Mouse (Mus musculus): ENCODE measurements at regions not wholly inside any gene's neighbourhood (a gene's known extent, or its start where the extent isn't known, plus 50 kb on each side); places are given as distances from the start of the nearest gene placed in this dataset.

DNA sequence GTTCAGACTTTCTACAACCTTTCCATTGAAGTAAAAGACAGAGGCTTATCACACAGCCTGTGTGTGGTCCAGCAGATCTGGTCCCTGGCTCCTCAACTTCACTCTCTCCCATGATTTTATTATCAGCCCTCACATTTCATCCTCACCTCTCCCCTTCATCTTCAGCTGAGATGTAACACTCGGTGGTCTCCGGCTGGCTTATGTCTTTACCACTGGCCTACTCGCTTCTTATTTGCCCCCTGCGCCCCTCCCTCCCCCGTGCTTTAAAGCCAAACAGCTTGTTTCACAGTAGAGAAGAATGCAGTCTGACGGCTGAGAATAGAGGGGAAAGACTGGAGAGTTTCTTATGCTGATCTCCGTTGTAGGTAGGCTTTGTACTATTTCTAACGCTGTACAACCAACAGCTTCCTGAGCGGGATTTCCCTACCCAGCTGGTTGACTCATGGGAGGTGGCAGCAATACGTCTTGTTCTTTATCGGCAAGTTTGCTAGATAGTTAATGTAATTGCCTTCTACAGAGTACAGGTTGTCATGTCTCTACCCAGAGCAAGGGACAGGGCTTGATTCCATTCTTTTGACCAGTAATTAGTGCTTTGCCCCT is 152.9 kb upstream of the Cmc1 start:
- Histone ChIP-seq H3K9ac (ENCODE audit: low read depth, low read length) (no peak overlapping the region), H3K79me2 (ENCODE audit: control insufficient read depth, insufficient read depth, low read length) (no peaks in the 10 kb centered on the region), H3K36me3 (ENCODE audit: control insufficient read depth, insufficient read depth, low read length) (no peaks in the 10 kb centered on the region), H3K4me1 (ENCODE audit: control insufficient read depth, insufficient read depth, low read length) (no peaks in the 10 kb centered on the region), H3K4me3 (ENCODE audit: insufficient read depth, low read depth, low read length) (no peak overlapping the region), H3K27me3 (ENCODE audit: control insufficient read depth, insufficient read depth, low read length) (no peaks in the 10 kb centered on the region), H3K27ac (replicated peaks; ENCODE audit: insufficient read depth, low read depth, low read length) (no peak overlapping the region)
- TF ChIP-seq POLR2A (IDR thresholded peaks at IDR 0.05; ENCODE audit: extremely low read depth, insufficient read depth, low read length) (no peak), CTCF (IDR thresholded peaks at IDR 0.05; ENCODE audit: low read depth, low read length) (no peak)
- DNase-seq (ENCODE audit: extremely low read depth, low read depth, low spot score): no peak
- WGBS: 78% methylated on average over 11 of the region's 11 CpGs

DNA sequence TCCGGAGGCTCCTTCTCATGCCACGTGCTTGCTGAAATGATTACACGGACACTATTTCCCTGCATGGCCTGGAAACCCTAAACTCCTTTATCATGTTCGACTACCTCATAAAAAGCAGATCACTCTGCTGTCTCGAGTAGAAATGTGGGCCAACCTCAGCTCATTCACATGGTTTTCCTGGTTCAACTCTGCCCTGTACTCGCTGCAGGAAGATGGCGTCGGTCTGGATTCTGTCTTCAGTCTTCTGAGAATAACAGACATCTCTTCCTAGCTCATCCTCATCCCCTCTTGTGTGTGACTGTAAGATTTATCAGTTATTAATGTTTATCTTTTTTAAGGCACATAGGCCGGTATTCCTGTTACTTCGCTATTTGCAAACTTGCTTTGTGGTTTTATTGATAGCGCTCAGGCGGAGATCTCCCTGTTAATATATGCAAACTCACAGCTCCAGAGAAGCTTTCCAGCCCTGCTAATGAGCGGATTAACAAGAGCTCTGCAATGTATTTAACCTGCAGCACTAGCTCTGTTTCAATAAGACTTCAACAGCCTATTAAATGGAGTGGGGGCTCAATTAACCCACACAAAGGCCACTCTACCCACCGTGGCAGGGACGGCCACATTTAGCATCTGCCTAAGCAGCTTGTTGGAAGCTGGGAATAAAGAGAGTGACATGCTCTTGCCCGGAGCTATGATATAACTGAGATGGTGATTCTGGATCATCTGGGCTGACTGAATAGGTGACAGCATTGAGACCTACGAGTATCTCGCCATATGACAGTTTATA is 159.5 kb upstream of the Eomes start:
- H3K79me2 ChIP-seq (ENCODE audit: control insufficient read depth, insufficient read depth, low read length): no peaks in the 10 kb centered on the region
- H3K4me3 ChIP-seq (ENCODE audit: insufficient read depth, low read depth, low read length): no peak overlapping the region
- H3K9ac ChIP-seq (ENCODE audit: low read depth, low read length): no peak overlapping the region
- no peaks in the 10 kb centered on the region for H3K36me3 ChIP-seq (ENCODE audit: control insufficient read depth, insufficient read depth, low read length)
- no peak overlapping the region for H3K27ac ChIP-seq (replicated peaks; ENCODE audit: insufficient read depth, low read depth, low read length)
- TF ChIP-seq POLR2A (IDR thresholded peaks at IDR 0.05; ENCODE audit: extremely low read depth, insufficient read depth, low read length) (no peak), CTCF (IDR thresholded peaks at IDR 0.05; ENCODE audit: low read depth, low read length) (no peak)
- H3K4me1 ChIP-seq (ENCODE audit: control insufficient read depth, insufficient read depth, low read length): no peaks in the 10 kb centered on the region
- no peaks in the 10 kb centered on the region for H3K27me3 ChIP-seq (ENCODE audit: control insufficient read depth, insufficient read depth, low read length)
- DNase-seq (ENCODE audit: extremely low read depth, low read depth, low spot score): no peak
- WGBS: 85% methylated on average over 18 of the region's 18 CpGs

DNA sequence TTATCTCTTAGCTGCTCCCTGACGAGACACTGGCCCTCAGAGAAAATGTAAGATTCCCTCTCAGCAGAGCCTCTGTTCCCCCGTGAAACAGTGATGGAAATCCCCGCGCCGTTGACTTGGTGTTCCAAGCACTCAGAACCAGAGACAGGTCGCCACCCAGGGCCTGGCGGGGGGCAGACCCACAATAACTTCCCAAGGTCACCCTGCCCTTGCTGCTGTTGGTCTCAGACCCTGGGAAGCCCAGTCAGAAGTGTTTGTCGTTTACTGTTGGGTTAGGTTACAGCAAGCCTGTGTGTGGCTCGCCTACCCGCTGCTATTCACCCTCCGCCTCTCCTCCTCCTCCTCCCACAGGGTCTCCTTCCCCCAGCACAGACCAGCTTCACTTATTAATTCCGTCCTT is 154.2 kb upstream of the Eomes start:
- H3K9ac ChIP-seq (ENCODE audit: low read depth, low read length): no peak overlapping the region
- no peaks in the 10 kb centered on the region for H3K36me3 ChIP-seq (ENCODE audit: control insufficient read depth, insufficient read depth, low read length)
- H3K4me3 ChIP-seq (ENCODE audit: insufficient read depth, low read depth, low read length): no peak overlapping the region
- H3K27me3 ChIP-seq (ENCODE audit: control insufficient read depth, insufficient read depth, low read length): no peaks in the 10 kb centered on the region
- DNase-seq (ENCODE audit: extremely low read depth, low read depth, low spot score): no peak
- no peaks in the 10 kb centered on the region for H3K4me1 ChIP-seq (ENCODE audit: control insufficient read depth, insufficient read depth, low read length)
- no peaks in the 10 kb centered on the region for H3K79me2 ChIP-seq (ENCODE audit: control insufficient read depth, insufficient read depth, low read length)
- WGBS: 48% methylated on average over 12 of the region's 12 CpGs
- H3K27ac ChIP-seq (replicated peaks; ENCODE audit: insufficient read depth, low read depth, low read length): no peak overlapping the region
- TF ChIP-seq CTCF (IDR thresholded peaks at IDR 0.05; ENCODE audit: low read depth, low read length): no peak
- no peak for TF ChIP-seq POLR2A (IDR thresholded peaks at IDR 0.05; ENCODE audit: extremely low read depth, insufficient read depth, low read length)

DNA sequence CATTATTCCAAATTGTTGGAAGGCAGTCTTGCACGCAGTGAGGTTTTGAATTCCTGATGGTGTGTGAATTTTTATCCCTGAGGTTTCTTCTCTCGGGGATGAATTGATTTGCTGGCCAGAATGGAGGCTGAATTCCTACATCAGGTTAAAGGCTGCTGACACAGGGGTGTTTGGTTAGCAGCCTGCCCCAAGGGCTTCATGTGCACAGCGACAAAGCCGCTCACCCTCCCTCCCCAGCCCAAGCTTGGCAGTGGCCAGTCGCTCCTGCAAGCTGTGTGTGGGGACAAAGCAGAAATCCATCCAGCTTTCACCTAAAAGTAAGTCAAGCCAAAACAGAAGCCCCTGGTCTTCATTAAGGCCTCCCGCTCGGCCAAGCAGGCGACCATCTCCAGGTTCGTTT is 151.4 kb upstream of the Eomes start:
- Histone ChIP-seq H3K4me1 (ENCODE audit: control insufficient read depth, insufficient read depth, low read length) (no peaks in the 10 kb centered on the region), H3K4me3 (ENCODE audit: insufficient read depth, low read depth, low read length) (no peak overlapping the region), H3K27ac (replicated peaks; ENCODE audit: insufficient read depth, low read depth, low read length) (no peak overlapping the region), H3K9ac (ENCODE audit: low read depth, low read length) (no peak overlapping the region), H3K36me3 (ENCODE audit: control insufficient read depth, insufficient read depth, low read length) (no peaks in the 10 kb centered on the region), H3K27me3 (ENCODE audit: control insufficient read depth, insufficient read depth, low read length) (no peaks in the 10 kb centered on the region), H3K79me2 (ENCODE audit: control insufficient read depth, insufficient read depth, low read length) (no peaks in the 10 kb centered on the region)
- no peak for DNase-seq (ENCODE audit: extremely low read depth, low read depth, low spot score)
- TF ChIP-seq CTCF (IDR thresholded peaks at IDR 0.05; ENCODE audit: low read depth, low read length) (no peak), POLR2A (IDR thresholded peaks at IDR 0.05; ENCODE audit: extremely low read depth, insufficient read depth, low read length) (no peak)
- 69% methylated on average over 9 of the region's 9 CpGs for WGBS

DNA sequence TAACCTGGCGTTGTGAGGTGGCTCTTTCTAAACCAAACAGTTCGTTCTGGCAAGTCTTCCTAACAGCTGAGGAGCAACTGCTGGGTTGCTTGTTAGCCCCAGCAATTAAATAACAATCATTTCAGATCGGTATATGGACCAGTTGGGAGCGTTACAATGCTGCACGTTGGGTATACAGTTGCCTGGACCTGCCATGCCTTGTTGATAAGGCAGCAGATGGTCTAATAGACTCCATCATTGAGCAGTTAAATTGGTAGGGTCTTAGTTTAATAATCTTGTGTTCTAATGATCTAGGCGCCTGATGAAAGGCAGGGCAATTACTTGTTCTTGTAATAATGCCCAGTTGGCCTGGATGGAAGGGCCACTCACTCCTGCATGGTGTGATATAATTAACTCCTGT is 150.1 kb upstream of the Eomes start:
- H3K4me3 ChIP-seq (ENCODE audit: insufficient read depth, low read depth, low read length): no peak overlapping the region
- H3K27ac ChIP-seq (replicated peaks; ENCODE audit: insufficient read depth, low read depth, low read length): no peak overlapping the region
- H3K79me2 ChIP-seq (ENCODE audit: control insufficient read depth, insufficient read depth, low read length): no peaks in the 10 kb centered on the region
- no peaks in the 10 kb centered on the region for H3K4me1 ChIP-seq (ENCODE audit: control insufficient read depth, insufficient read depth, low read length)
- TF ChIP-seq POLR2A (IDR thresholded peaks at IDR 0.05; ENCODE audit: extremely low read depth, insufficient read depth, low read length) (no peak), CTCF (IDR thresholded peaks at IDR 0.05; ENCODE audit: low read depth, low read length) (no peak)
- no peaks in the 10 kb centered on the region for H3K36me3 ChIP-seq (ENCODE audit: control insufficient read depth, insufficient read depth, low read length)
- no peak overlapping the region for H3K9ac ChIP-seq (ENCODE audit: low read depth, low read length)
- WGBS: 82% methylated on average over 6 of the region's 6 CpGs
- no peaks in the 10 kb centered on the region for H3K27me3 ChIP-seq (ENCODE audit: control insufficient read depth, insufficient read depth, low read length)
- DNase-seq (ENCODE audit: extremely low read depth, low read depth, low spot score): no peak

DNA sequence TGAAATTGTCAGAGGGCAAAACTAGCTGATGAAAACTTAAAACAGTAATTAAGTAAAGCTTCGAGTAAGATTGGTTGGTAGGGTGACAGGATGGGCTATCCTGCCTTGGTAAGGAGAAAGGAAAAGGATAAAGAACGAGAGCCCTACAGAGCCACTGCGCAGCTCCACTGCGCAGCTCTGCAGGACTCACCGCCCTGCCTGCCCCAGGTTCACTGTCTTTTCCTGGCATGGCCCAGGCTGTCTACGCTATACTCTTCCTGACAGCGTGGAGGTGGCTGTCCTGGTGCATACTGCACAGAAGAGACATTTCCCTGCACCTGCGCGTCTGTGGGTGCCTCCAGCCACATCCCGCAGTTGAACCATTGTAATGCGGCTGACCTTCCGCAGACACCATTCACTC is 136.6 kb upstream of the Eomes start:
- Histone ChIP-seq H3K79me2 (ENCODE audit: control insufficient read depth, insufficient read depth, low read length) (no peaks in the 10 kb centered on the region), H3K4me1 (ENCODE audit: control insufficient read depth, insufficient read depth, low read length) (no peaks in the 10 kb centered on the region), H3K27ac (replicated peaks; ENCODE audit: insufficient read depth, low read depth, low read length) (no peak overlapping the region), H3K9ac (ENCODE audit: low read depth, low read length) (no peak overlapping the region), H3K36me3 (ENCODE audit: control insufficient read depth, insufficient read depth, low read length) (no peaks in the 10 kb centered on the region), H3K4me3 (ENCODE audit: insufficient read depth, low read depth, low read length) (no peak overlapping the region), H3K27me3 (ENCODE audit: control insufficient read depth, insufficient read depth, low read length) (no peaks in the 10 kb centered on the region)
- TF ChIP-seq CTCF (IDR thresholded peaks at IDR 0.05; ENCODE audit: low read depth, low read length) (no peak), POLR2A (IDR thresholded peaks at IDR 0.05; ENCODE audit: extremely low read depth, insufficient read depth, low read length) (no peak)
- DNase-seq (ENCODE audit: extremely low read depth, low read depth, low spot score): no peak
- 46% methylated on average over 12 of the region's 12 CpGs for WGBS

Measured in liver, adult 2 months (tissue).